Mouse (Mus musculus) bone marrow, adult 2 months (tissue): ENCODE measurements at regions not wholly inside any gene's neighbourhood (a gene's known extent, or its start where the extent isn't known, plus 50 kb on each side); places are given as distances from the start of the nearest gene placed in this dataset.

Source experiments
- H3K27ac ChIP-seq: fragments of 200-500 bp; 2 replicates; pipeline ENCODE4 v1.5.1; 2012; ENCODE audit warnings: low read depth, mild to moderate bottlenecking, control low read depth, inconsistent platforms, low read length; ENCODE audit not compliant: control insufficient read depth, poor library complexity, insufficient read depth
- H3K4me1 ChIP-seq: fragments of 200-500 bp; 2 replicates; pipeline ENCODE4 v1.6.1; 2011; ENCODE audit warnings: low read length; ENCODE audit not compliant: control insufficient read depth, insufficient read depth
- H3K4me3 ChIP-seq: fragments of 200-500 bp; replicated peaks from 2 replicates; pipeline ENCODE3; 2011; ENCODE audit warnings: mild to moderate bottlenecking, low read depth, low read length, control low read depth; ENCODE audit not compliant: control insufficient read depth
- CTCF ChIP-seq: fragments of 200-500 bp; IDR thresholded peaks from 2 replicates; pipeline ENCODE4 v1.5.1; 2011; ENCODE audit warnings: low read length, control low read depth; ENCODE audit not compliant: control insufficient read depth, insufficient read depth
- POLR2A ChIP-seq: fragments of 200-500 bp; IDR thresholded peaks from 2 replicates; pipeline ENCODE4 v1.6.1; 2011; ENCODE audit warnings: low read depth, mild to moderate bottlenecking, control low read depth, low read length, borderline replicate concordance; ENCODE audit not compliant: control insufficient read depth
- WGBS: fragments of 180-500 bp; shearing (Covaris S2); methylation state at CpG from one replicate; pipeline ENCODE4 v1.1.7; 2018; 5-methylcytosine and 5-hydroxymethylcytosine counted together

DNA sequence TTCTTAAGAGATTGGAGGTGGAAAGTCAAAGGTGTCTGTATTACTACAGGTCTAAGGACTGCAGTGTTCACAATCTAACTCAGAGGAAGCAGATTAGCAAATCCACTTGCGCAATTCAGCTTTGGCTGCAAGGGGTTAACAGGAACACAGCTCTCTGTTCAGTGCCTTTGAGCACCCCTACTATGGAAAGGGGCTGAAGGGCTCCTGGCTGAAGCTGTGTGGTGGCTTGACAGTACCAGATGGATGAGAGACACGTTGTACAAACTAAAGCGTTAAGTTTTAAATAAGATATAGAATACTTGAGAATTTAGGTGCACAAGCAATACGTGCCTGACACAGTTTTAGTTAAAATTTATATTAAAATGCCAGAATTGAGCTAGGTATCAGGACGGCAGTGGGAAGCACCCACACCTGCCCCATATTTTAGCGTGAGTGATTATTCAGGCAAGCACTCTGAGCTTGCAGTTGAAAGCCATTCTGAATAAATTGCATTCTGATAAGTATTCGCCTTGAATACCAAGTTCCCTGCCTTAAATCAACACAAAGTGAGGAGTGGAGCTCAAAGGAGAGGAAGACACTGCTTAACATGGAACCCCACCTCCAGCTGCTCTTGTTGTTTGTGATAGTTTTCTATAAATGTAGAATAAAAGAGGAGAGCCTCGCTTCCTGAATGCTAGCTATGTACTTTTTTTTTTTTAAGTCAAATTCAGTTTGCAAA lies 223.1 kb upstream of the Adamts16 start:
- TF ChIP-seq POLR2A (no peak), CTCF (no peak)
- H3K4me3 ChIP-seq: no peak overlapping the region
- no peaks in the 10 kb centered on the region for H3K4me1 ChIP-seq
- 70% methylated on average over 8 of the region's 8 CpGs for whole genome bisulfite sequencing
- H3K27ac ChIP-seq: no peak overlapping the region

DNA sequence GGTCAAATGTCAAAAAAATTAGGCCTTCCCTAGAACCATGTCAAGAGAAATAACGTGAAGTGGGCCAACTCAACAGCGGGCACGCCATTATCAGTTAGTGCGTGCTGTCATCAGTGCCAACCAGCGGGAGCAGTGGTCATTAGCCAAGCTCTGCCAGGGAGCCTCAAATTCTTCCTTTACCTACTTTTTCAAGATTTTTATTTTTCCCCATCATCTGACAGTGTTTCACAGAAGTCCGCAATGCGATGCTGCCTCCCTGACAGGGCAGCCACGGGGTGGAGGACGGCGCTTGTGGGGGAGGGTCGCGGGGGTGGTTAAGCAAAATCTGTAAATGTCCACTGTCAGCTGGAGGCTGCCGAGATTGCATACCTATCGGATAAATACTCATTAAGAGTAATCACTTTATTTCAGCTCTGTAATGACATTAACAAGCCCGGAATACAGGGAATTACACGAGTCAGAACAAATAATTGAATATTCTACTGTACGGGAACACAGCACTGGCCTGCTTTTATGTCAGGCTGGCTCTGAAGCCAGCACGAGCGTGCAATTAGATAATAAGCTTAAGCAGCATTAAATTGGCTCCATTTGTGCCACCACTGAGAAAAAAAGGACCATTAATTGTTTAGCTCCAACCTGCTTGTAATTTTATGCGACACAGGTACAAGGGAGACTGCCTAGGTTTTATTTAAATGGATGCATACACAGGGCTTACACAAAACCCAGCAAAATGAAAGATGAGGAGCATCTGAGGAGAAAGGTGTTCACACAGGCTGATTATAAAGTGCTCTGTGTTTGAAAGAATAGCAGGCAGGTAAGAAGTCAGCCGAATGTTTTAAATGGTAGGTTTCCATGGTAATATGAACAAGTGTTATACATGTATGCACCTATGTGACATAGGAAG lies 212.0 kb upstream of the Adamts16 start:
- no peak overlapping the region for H3K27ac ChIP-seq
- WGBS: 85% methylated on average over 21 of the region's 21 CpGs
- no peak overlapping the region for H3K4me3 ChIP-seq
- TF ChIP-seq CTCF (no peak), POLR2A (no peak)
- no peaks in the 10 kb centered on the region for H3K4me1 ChIP-seq

DNA sequence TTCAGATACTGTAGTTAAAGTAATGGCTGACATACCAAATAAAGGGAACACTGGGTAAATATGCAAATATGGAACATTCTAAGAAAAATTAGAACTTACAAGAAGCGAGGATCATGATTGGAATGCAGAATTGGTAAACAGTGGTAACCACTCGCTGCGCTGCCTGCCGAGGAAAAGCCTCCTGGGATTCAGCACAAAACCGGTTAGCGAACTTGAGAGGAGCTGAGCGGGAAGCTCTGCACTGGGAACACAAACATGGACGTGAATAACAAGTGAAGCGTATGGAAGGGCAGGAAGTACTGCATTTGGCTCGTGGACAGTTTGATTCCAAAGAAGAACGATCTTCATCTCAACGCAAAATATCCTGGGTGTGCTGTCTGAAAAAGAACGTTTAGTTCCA lies 209.0 kb upstream of the Adamts16 start:
- Histone ChIP-seq H3K4me1 (no peaks in the 10 kb centered on the region), H3K4me3 (no peak overlapping the region), H3K27ac (no peak overlapping the region)
- TF ChIP-seq CTCF (no peak), POLR2A (no peak)
- 43% methylated on average over 13 of the region's 13 CpGs for WGBS

DNA sequence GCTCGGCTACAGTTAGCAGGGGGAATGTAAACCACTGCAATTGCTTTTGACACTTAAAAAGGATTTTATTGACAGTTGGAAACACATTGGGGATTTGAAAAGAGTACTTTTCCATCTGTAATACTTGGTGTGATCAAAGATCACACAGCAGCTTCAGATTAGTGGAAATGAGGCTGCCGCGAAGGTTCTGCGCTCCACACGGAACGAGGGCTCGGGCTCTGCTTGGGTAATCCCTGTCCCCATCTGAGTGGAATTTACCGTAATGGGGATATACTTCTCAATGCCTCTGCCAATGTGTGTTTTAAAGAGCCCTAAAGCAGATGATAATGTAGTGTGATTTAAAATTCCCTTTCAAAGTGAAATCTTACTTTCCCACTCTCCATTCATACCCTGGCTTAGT lies 194.4 kb upstream of the Adamts16 start:
- Histone ChIP-seq H3K4me3 (no peak overlapping the region), H3K27ac (no peak overlapping the region), H3K4me1 (no peaks in the 10 kb centered on the region; the same call in 1 of the 2 replicates)
- 95% methylated on average over 8 of the region's 8 CpGs for WGBS
- TF ChIP-seq CTCF: no peak
- no peak for TF ChIP-seq POLR2A

DNA sequence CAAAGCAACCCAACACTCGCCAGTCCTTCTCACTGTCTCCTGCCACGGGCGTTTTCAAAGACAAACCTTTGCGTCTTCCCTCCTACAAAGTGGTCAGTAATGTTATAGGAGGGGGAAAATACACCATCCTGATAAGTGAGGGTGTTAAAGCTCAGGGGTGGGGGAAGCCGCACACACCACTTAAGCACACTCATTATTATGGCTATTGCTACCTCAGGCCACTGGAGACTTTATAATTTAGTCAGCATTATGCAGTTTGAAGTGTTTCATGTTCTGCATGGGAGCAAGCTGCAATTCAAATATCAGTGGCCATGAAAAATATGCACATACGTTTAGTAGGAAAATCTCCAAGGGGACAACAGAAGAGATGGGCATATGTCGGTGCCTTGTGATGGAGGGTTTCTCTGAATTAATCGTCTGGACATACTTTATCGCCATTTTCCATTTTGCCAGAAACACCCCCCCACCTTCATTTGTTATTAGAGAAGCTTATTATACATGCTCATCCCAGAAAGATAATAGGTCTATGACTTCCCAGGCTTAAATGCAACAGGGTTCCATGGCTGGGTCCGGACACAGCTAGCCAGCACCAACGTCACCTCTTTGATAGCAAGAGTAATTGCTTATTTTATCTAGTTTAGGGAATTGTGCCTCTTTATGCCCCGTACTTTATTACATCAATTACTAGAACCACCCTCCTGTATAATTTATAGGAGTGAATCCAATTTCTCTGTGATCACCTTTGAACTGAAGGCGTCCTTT lies 193.5 kb upstream of the Adamts16 start:
- 79% methylated on average over 13 of the region's 13 CpGs for WGBS

DNA sequence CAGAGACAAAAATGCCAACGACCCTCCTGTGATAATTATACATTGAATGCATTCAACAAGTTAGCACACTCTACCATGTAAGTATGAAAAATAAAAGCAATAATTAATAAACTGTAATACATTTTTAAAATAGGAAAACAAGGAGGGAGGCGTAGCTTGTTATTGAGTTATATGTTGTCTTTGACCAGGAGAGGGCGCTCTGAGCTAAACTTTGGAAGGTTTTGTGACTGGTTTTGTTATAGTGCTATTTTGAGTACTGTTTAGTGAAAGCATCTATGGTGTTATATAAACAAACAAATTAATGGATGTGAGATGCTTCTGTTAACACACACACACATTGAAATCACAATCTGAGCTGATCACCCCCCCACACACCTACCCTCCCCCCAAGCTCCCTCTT lies 166.6 kb upstream of the Adamts16 start:
- WGBS: 22% methylated on average over 3 of the region's 3 CpGs
- Histone ChIP-seq H3K4me3 (no peak overlapping the region), H3K4me1 (no peaks in the 10 kb centered on the region), H3K27ac (no peak overlapping the region)
- TF ChIP-seq POLR2A (no peak), CTCF (no peak)

More for the DNA sequence above, 193.5 kb upstream of the Adamts16 start:
- no peak for TF ChIP-seq POLR2A
- TF ChIP-seq CTCF: no peak
- Histone ChIP-seq H3K4me3 (no peak overlapping the region), H3K27ac (no peak overlapping the region), H3K4me1 (no peaks in the 10 kb centered on the region; the same call in 1 of the 2 replicates)

DNA sequence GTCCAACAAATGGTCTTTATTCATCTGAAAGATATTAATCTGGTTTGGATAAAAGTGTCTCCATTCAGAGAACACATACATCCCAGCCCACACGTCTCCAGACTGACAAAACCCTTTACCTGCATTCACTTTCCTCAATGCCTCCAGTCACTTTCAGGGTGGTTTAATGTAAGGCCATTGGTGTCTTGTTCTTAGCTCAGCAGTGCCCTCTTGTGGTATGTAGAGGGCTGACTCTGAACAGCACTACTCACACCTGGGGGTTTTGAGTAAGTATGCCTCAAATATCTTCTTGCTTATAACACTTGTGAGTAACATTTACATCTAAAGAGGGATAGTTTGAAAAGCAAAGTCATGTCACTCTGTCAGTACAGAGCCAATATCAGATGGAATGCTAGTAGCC lies 164.5 kb upstream of the Adamts16 start:
- Histone ChIP-seq H3K4me1 (no peaks in the 10 kb centered on the region), H3K27ac (no peak overlapping the region), H3K4me3 (no peak overlapping the region)
- WGBS: 19% methylated on average over 1 of the region's 1 CpGs
- TF ChIP-seq POLR2A (no peak), CTCF (no peak)

DNA sequence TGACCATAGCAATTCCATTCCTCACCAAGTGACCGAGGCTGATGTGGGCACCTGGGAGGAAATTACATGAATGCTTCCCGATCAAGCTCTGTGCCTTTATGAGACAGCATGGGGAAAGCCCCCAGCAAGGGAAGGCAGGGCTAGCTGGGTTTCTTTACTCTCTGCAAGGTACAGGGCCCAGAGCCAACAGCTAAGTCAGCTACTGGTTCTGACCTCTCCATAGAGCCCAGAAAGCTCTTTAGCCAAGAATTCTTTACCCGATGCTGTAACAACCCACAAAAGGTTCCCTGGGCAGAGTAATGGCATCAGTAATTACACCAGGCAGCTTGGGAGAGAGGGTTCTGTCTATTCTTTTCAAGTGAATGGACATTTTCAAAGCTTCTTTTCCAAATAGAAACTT lies 161.9 kb upstream of the Adamts16 start:
- TF ChIP-seq CTCF: no peak
- no peak for TF ChIP-seq POLR2A
- no peak overlapping the region for H3K4me3 ChIP-seq
- H3K27ac ChIP-seq: no peak overlapping the region
- H3K4me1 ChIP-seq: no peaks in the 10 kb centered on the region
- WGBS: 79% methylated on average over 3 of the region's 3 CpGs
